ENCODE assay signal across 22 mouse cellular contexts in the genomic region with DNA sequence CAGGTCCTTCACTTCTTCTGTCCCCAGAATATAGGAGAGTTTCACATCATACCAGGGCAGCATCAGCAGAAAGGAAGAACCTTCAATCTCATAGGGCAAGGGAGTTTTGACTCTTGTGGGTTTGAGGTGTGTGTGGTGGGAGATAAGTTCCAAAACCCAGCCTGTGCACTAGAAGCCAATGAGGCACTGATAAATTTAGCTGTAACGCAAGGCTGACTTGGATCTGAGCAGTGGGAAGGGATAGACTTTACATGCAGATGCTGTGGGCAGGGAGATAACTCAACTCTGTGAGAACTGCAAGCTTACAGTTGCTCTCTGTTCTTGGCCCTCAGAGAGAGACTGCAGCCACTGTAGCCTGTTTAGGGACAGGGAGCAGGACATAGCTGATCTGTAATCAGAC. TPM values are rescaled to one million over a fixed set of nuclear protein-coding genes. Genes with fewer than 3 reads are reported as not detected.
A peak's percentile ranks its signal among the peaks of the same experiment; 100 is the strongest.
DNase-seq lines count a peak whose midpoint lies in the region; ATAC-seq lines count a peak whose summit lies in the region.
"Had no signal": no experiment of that assay in that cellular context is flagged by ENCODE, and none has a peak within 500 bp of the region (broad histone marks: within the 10 kb centered on the region; RNA-seq: fewer than 3 reads in every experiment).

No protein-coding gene starts in this region.

- peak; percentile 73 for ATAC-seq in frontal cortex, adult (ENCODE audit: low TSS enrichment)
- ATAC-seq in liver, embryonic 15.5 days (ENCODE audit: insufficient read depth), result peak; percentile 63
- no peak for ATAC-seq in forebrain, embryonic 12.5 days (ENCODE audit: low FRiP score)
- ATAC-seq: forebrain, embryonic 15.5 days; intestine, embryonic 15.5 days; Patski had no signal

- no peak overlapping the region for H3K4me3 ChIP-seq in liver, embryonic 15.5 days (replicated peaks)
- no peak overlapping the region for H3K4me3 ChIP-seq in forebrain, embryonic 12.5 days (replicated peaks)
- H3K4me3 ChIP-seq: forebrain, embryonic 15.5 days; heart, embryonic 10.5 days; hindbrain, embryonic 12.5 days; intestine, embryonic 15.5 days; stomach, embryonic 15.5 days had no signal

- WGBS in liver, embryonic 15.5 days (ENCODE audit: insufficient replicate concordance), result 18% methylated on average over 1 of the region's 1 CpGs
- 88% methylated on average over 1 of the region's 1 CpGs for WGBS in forebrain, embryonic 12.5 days

- no peak for DNase-seq in frontal cortex, adult 2 months (ENCODE audit: extremely low spot score in 1 of 2, low spot score in 1 of 2)
- peak; percentile 14 for DNase-seq in liver
- DNase-seq in layer of hippocampus, adult 11-12 months (ENCODE audit: low spot score), result no peak
- no peak for DNase-seq in lung, postnatal 10 days
- DNase-seq in gastrocnemius, adult 18-20 months (ENCODE audit: low spot score), result no peak
- DNase-seq: adrenal gland, postnatal 14 days; cerebellum, adult 8-10 months; gastrocnemius, postnatal 10 days; heart, postnatal 36 days; kidney, postnatal 36 days; right cerebral cortex, postnatal 25 days; thymus, postnatal 14 days had no signal

- H3K4me2 ChIP-seq in liver, embryonic 15.5 days, result no peak overlapping the region
- no peak overlapping the region for H3K4me2 ChIP-seq in forebrain, embryonic 12.5 days
- H3K4me2 ChIP-seq: forebrain, embryonic 15.5 days; hindbrain, embryonic 12.5 days; intestine, embryonic 15.5 days; stomach, embryonic 15.5 days had no signal

- H3K36me3 ChIP-seq in liver, embryonic 15.5 days (replicated peaks), result no peaks in the 10 kb centered on the region
- H3K36me3 ChIP-seq in forebrain, embryonic 12.5 days (replicated peaks), result no peaks in the 10 kb centered on the region
- H3K36me3 ChIP-seq: forebrain, embryonic 15.5 days; hindbrain, embryonic 12.5 days; intestine, embryonic 15.5 days; stomach, embryonic 15.5 days had no signal

- no peaks in the 10 kb centered on the region for H3K9me3 ChIP-seq in liver, embryonic 15.5 days (replicated peaks)
- H3K9me3 ChIP-seq in forebrain, embryonic 12.5 days, result no peaks in the 10 kb centered on the region
- H3K9me3 ChIP-seq: forebrain, embryonic 15.5 days; heart, embryonic 10.5 days; hindbrain, embryonic 12.5 days; intestine, embryonic 15.5 days; stomach, embryonic 15.5 days had no signal

- no peaks in the 10 kb centered on the region for H3K27me3 ChIP-seq in liver, embryonic 15.5 days
- H3K27me3 ChIP-seq in forebrain, embryonic 12.5 days, result no peaks in the 10 kb centered on the region
- H3K27me3 ChIP-seq: forebrain, embryonic 15.5 days; hindbrain, embryonic 12.5 days; intestine, embryonic 15.5 days; Patski; stomach, embryonic 15.5 days had no signal

- no peak overlapping the region for H3K27ac ChIP-seq in liver, embryonic 15.5 days (replicated peaks)
- no peak overlapping the region for H3K27ac ChIP-seq in forebrain, embryonic 12.5 days
- H3K27ac ChIP-seq: forebrain, embryonic 15.5 days; heart, embryonic 10.5 days; hindbrain, embryonic 12.5 days; hindbrain, postnatal 0 days; intestine, embryonic 15.5 days; stomach, embryonic 15.5 days had no signal

- no peak overlapping the region for H3K9ac ChIP-seq in liver, embryonic 15.5 days
- no peak overlapping the region for H3K9ac ChIP-seq in forebrain, embryonic 12.5 days
- H3K9ac ChIP-seq: forebrain, embryonic 15.5 days; hindbrain, embryonic 12.5 days; intestine, embryonic 15.5 days; stomach, embryonic 15.5 days had no signal

- 0 out of 2 replicates have a peak, but pooled peaks cover 4% of the 10 kb centered on the region for H3K4me1 ChIP-seq in liver, embryonic 15.5 days (replicated peaks)
- no peaks in the 10 kb centered on the region for H3K4me1 ChIP-seq in forebrain, embryonic 12.5 days
- H3K4me1 ChIP-seq: hindbrain, embryonic 12.5 days; intestine, embryonic 15.5 days; stomach, embryonic 15.5 days had no signal

RNA-seq across cellular contexts. Expression of a gene that starts 48.3 kb away (rescaled TPM):
- polyA plus RNA-seq in frontal cortex, adult 2 months (2012; rRNA removed), result 41.5 and 44.2 TPM in 2 replicates
- polyA plus RNA-seq in liver, embryonic 15.5 days (2015; fragmentation: Nextera tagmentation; extraction: Ambion mirVana), result 6.8 and 8.5 TPM in 2 replicates
- polyA plus RNA-seq in forebrain, embryonic 12.5 days (2016; fragmentation: Nextera tagmentation; extraction: Ambion mirVana), result 24.0 and 36.0 TPM in 2 replicates
- 10 to 100 TPM; 19.5 to 21.3 TPM for total RNA-seq in gastrocnemius, adult 18-20 months (2021)
